11 mouse cellular contexts compared by ENCODE assay signal in the genomic region with DNA sequence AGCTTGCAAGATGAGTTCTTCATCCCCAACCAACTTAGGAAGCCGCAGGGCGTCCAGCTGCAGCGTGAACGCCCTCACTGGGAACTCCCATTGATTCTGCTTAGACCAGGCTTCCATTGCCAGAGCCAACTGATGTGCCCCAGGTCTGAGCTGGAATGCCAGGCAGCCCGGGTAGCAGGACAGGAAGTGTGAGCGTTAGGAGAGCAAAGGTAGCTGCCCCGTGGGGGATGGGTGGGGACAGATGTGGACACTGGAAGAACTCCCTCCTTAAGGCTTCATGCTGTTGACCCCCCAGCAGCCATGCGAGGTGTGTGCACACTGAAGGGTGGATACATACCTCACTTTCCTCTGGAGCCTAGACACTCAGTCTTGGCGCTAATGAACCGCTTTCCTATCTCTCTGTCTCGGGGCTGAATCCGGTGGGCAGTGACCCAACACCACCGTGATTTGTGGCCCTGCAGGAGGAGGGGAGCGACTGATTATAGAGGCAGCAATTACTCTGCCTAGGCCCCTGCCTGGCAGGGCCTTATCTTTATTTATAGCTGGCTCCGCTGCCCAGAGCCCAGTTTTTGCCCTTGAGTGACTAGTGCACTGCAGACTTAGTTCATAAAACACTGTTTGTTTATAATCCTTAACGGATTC.
DNase-seq lines count a peak whose midpoint lies in the region; ATAC-seq and TF ChIP-seq lines count a peak whose summit lies in the region.
"Had no signal": no experiment of that assay in that cellular context is flagged by ENCODE, and none has a peak within 500 bp of the region (broad histone marks: within the 10 kb centered on the region; RNA-seq: fewer than 3 reads in every experiment).

No protein-coding gene starts in this region.

- H3K27me3 ChIP-seq in lung, embryonic 14.5 days (ENCODE audit: insufficient read depth, low read length) = peaks cover 4% of the 10 kb centered on the region; the same call in 1 of the 2 replicates
- no peaks in the 10 kb centered on the region; the same call in 1 of the 2 replicates for H3K27me3 ChIP-seq in intestine, embryonic 16.5 days (replicated peaks; ENCODE audit: control insufficient read depth, insufficient read depth, low read length)
- peaks cover 15% of the 10 kb centered on the region; the same call in 1 of the 2 replicates for H3K27me3 ChIP-seq in neural tube, embryonic 12.5 days (replicated peaks)

- H3K36me3 ChIP-seq in lung, embryonic 14.5 days (ENCODE audit: insufficient read depth) = no peaks in the 10 kb centered on the region
- H3K36me3 ChIP-seq in intestine, embryonic 16.5 days (ENCODE audit: control insufficient read depth, insufficient read depth, low read length) = no peaks in the 10 kb centered on the region
- no peaks in the 10 kb centered on the region for H3K36me3 ChIP-seq in neural tube, embryonic 12.5 days

- H3K9me3 ChIP-seq in lung, embryonic 14.5 days (ENCODE audit: low read depth, low read length) = no peaks in the 10 kb centered on the region
- no peaks in the 10 kb centered on the region for H3K9me3 ChIP-seq in intestine, embryonic 16.5 days (ENCODE audit: control insufficient read depth, low read length)
- no peaks in the 10 kb centered on the region for H3K9me3 ChIP-seq in neural tube, embryonic 12.5 days

- H3K4me1 ChIP-seq in lung, embryonic 14.5 days (ENCODE audit: insufficient read depth) = peaks cover 37% of the 10 kb centered on the region; the same call in 1 of the 2 replicates
- peaks cover 17% of the 10 kb centered on the region for H3K4me1 ChIP-seq in intestine, embryonic 16.5 days (ENCODE audit: control insufficient read depth, insufficient read depth, low read length)
- peaks cover 30% of the 10 kb centered on the region for H3K4me1 ChIP-seq in neural tube, embryonic 12.5 days

- ATAC-seq in lung, embryonic 14.5 days (ENCODE audit: insufficient read depth) = 0 out of 2 replicates have a peak, but pooled peaks have one; percentile 7
- 0 out of 2 replicates have a peak, but pooled peaks have one; percentile 36 for ATAC-seq in intestine, embryonic 16.5 days
- peak; percentile 41; the same call in 1 of the 2 replicates for ATAC-seq in neural tube, embryonic 12.5 days (ENCODE audit: low FRiP score, low read depth)

- no peak overlapping the region for H3K4me2 ChIP-seq in lung, embryonic 14.5 days
- H3K4me2 ChIP-seq in intestine, embryonic 16.5 days (ENCODE audit: low read depth, low read length) = no peak overlapping the region
- no peak overlapping the region for H3K4me2 ChIP-seq in neural tube, embryonic 12.5 days (replicated peaks)
- H3K4me2 ChIP-seq: liver, embryonic 11.5 days; midbrain, embryonic 11.5 days had no signal

- WGBS in lung, embryonic 14.5 days = 38% methylated on average over 16 of the region's 16 CpGs
- whole genome bisulfite sequencing in intestine, embryonic 16.5 days = 37% methylated on average over 16 of the region's 16 CpGs
- 45% methylated on average over 16 of the region's 16 CpGs for WGBS in neural tube, embryonic 12.5 days

- no peak for TF ChIP-seq POLR2A in brain, embryonic 14.5 days (IDR thresholded peaks at IDR 0.05; ENCODE audit: borderline replicate concordance, extremely low read depth, insufficient read depth, insufficient read length, poor library complexity, severe bottlenecking)

- H3K4me3 ChIP-seq in lung, embryonic 14.5 days (ENCODE audit: low read depth, low read length) = no peak overlapping the region
- no peak overlapping the region for H3K4me3 ChIP-seq in intestine, embryonic 16.5 days (ENCODE audit: low read length)
- no peak overlapping the region for H3K4me3 ChIP-seq in neural tube, embryonic 12.5 days

- peak overlapping the region; percentile 26; the same call in 1 of the 2 replicates for H3K27ac ChIP-seq in lung, embryonic 14.5 days (ENCODE audit: low read depth)
- H3K27ac ChIP-seq in intestine, embryonic 16.5 days (ENCODE audit: low read length) = no peak overlapping the region
- no peak overlapping the region for H3K27ac ChIP-seq in neural tube, embryonic 12.5 days

- no peak for TF ChIP-seq CTCF in lung, embryonic 14.5 days (IDR thresholded peaks at IDR 0.05; ENCODE audit: low read depth)
- no peak for TF ChIP-seq CTCF in brain, embryonic 14.5 days (IDR thresholded peaks at IDR 0.05; ENCODE audit: borderline replicate concordance, extremely low read depth, insufficient read depth, insufficient read length)

- no peak overlapping the region for H3K9ac ChIP-seq in lung, embryonic 14.5 days
- H3K9ac ChIP-seq in intestine, embryonic 16.5 days (ENCODE audit: low read depth, low read length) = no peak overlapping the region
- H3K9ac ChIP-seq in neural tube, embryonic 12.5 days = no peak overlapping the region

- DNase-seq in lung, embryonic 14.5 days = peak; percentile 56
- DNase-seq in lung, postnatal 10 days = no peak
- DNase-seq in brain, embryonic 14.5 days (ENCODE audit: low read depth) = peak; percentile 48
- DNase-seq in retina, embryonic 14.5 days (ENCODE audit: low spot score) = no peak
- no peak for DNase-seq in gastrocnemius, postnatal 10 days
- DNase-seq in spleen, adult 18-20 months = no peak
- DNase-seq: thymus, adult 18-20 months had no signal

Comparison
In these comparisons a context has a peak if more than half of its experiments do, and no peak if none do; other contexts are left out.
1. DNase-seq: peak in lung, embryonic 14.5 days (single experiment) and brain, embryonic 14.5 days (single experiment); none in lung, postnatal 10 days (single experiment), retina, embryonic 14.5 days (single experiment), gastrocnemius, postnatal 10 days (single experiment) and spleen, adult 18-20 months (0 of 2).
2. Peak in every context shown above with its lines, with median percentiles within 50 percentile points of each other: ATAC-seq.